Mouse (Mus musculus): ENCODE data around the gene Elovl5. TPM values are rescaled to one million over a fixed set of nuclear protein-coding genes. Genes with fewer than 3 reads are reported as not detected.

Gene Elovl5
- 88.5 and 93.2 TPM in 2 replicates for polyA plus RNA-seq (2015; fragmentation: Nextera tagmentation; extraction: Ambion mirVana)

DNA sequence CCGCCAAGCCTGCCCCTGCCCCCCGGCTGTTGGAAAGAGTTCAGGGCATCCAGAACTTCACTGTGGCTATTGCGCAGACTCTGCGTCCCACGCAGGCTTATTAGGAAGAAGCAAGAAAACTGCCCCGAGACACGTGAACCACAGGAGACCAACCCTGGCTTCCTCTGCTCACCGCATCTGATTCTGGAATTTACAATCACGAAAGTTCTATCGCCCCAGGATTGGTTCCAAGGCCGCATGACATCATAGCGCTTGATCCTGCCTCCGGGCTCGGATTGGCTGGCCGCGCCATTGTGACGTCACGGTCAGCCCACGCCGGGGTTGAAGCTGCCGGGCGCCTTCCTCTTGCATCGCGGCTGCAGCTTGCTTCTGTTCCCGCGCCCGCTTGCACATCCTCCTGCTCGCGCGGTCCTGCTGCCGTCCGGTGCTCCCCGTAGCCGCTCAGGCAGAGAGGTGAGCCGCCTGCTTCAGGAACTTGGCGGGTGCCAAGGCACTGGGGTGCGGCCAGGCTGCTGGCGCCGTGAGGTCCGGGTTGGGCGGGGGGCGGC is at the start of gene Elovl5:
Elovl5 (plus strand) TSS at position 291 of the 548 bp plus-strand sequence.
- ATAC-seq (replicated peaks; ENCODE audit: low FRiP score): peak; percentile 93
- Histone ChIP-seq H3K36me3 (no peaks in the 10 kb centered on the region), H3K27ac (peak within 1 kb of the TSS; percentile 90), H3K4me3 (replicated peaks) (peak within 1 kb of the TSS; percentile 99), H3K4me2 (peak within 1 kb of the TSS; percentile 86), H3K27me3 (no peaks in the 10 kb centered on the region), H3K4me1 (peaks cover 39% of the 10 kb centered on the region), H3K9ac (peak within 1 kb of the TSS; percentile 86), H3K9me3 (replicated peaks) (no peaks in the 10 kb centered on the region)
- under 1% methylated on average over 42 of the region's 42 CpGs for WGBS

DNA sequence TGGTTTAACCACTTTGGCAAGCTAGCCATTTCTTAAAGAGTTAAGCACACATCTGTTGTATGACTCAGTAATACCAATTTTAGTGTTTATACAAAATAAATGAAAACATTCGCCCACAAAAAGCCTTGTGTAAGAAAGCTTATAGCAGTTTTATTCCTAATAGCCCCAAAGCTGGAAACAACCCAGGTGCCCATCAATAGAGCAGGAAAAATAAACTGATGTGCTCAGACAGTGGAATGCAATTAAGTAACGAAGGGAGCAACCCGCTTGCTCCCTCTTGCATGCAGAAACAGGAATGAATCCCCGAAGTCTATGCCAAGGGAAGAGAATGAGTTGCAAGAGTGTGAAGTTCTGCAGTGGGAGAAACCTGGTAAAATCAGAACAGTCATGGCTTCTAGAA is 25.7 kb upstream of the Elovl5 start:
- no peak overlapping the region for H3K27ac ChIP-seq
- 71% methylated on average over 4 of the region's 4 CpGs for WGBS
- no peak overlapping the region for H3K4me3 ChIP-seq (replicated peaks)
- H3K9ac ChIP-seq: no peak overlapping the region
- H3K9me3 ChIP-seq (replicated peaks): no peaks in the 10 kb centered on the region
- ATAC-seq (replicated peaks; ENCODE audit: low FRiP score): no peak
- no peaks in the 10 kb centered on the region for H3K36me3 ChIP-seq
- H3K27me3 ChIP-seq: no peaks in the 10 kb centered on the region
- no peaks in the 10 kb centered on the region for H3K4me1 ChIP-seq
- no peak overlapping the region for H3K4me2 ChIP-seq

DNA sequence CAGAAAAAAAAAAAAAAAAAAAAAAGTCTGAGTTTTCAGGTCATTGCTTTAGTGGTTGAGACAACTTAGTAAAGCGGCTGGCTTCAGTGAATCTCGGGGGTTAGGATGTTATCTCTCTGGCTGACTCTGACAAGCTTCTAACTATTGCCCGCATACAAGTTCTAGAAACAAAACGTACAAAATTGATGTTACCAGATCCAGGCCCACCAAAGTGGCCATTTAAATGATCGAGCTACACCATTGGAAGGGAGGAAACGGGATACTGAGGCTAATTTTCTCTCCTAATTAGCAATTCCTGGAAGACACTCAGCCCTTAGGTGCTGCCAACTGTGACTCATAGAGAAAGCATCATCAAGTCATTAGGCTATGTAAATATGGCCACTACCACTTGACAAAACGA is 18.6 kb upstream of the Elovl5 start:
- Histone ChIP-seq H3K36me3 (no peaks in the 10 kb centered on the region), H3K4me1 (no peaks in the 10 kb centered on the region), H3K4me2 (no peak overlapping the region), H3K27ac (no peak overlapping the region), H3K9me3 (replicated peaks) (no peaks in the 10 kb centered on the region), H3K9ac (no peak overlapping the region), H3K27me3 (no peaks in the 10 kb centered on the region), H3K4me3 (replicated peaks) (no peak overlapping the region)
- WGBS: 60% methylated on average over 7 of the region's 7 CpGs
- ATAC-seq (replicated peaks; ENCODE audit: low FRiP score): no peak

DNA sequence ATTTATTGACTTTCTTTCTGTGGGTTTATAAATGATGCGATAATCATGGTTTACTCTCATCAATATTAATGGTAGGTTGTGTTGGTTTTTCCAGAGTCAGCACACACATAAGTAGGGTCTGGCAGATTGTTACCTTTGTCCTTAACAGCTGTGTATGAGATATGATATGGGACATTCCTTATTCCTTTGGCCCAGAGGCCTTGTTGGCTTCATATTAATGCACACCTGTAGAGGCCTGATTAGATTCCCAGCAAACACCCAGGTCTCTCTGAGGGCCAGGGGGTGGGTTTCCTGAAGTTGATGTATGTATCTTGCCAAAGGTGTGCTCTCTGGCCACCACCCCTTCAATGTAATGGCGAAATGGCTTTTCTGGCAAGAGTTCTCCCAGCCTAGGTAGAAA is 13.0 kb upstream of the Elovl5 start:
- 90% methylated on average over 2 of the region's 2 CpGs for WGBS
- Histone ChIP-seq H3K9me3 (replicated peaks) (no peaks in the 10 kb centered on the region), H3K4me3 (replicated peaks) (no peak overlapping the region), H3K27me3 (no peaks in the 10 kb centered on the region), H3K4me2 (no peak overlapping the region), H3K4me1 (peaks cover 4% of the 10 kb centered on the region), H3K36me3 (no peaks in the 10 kb centered on the region), H3K27ac (no peak overlapping the region), H3K9ac (no peak overlapping the region)
- ATAC-seq (replicated peaks; ENCODE audit: low FRiP score): no peak

DNA sequence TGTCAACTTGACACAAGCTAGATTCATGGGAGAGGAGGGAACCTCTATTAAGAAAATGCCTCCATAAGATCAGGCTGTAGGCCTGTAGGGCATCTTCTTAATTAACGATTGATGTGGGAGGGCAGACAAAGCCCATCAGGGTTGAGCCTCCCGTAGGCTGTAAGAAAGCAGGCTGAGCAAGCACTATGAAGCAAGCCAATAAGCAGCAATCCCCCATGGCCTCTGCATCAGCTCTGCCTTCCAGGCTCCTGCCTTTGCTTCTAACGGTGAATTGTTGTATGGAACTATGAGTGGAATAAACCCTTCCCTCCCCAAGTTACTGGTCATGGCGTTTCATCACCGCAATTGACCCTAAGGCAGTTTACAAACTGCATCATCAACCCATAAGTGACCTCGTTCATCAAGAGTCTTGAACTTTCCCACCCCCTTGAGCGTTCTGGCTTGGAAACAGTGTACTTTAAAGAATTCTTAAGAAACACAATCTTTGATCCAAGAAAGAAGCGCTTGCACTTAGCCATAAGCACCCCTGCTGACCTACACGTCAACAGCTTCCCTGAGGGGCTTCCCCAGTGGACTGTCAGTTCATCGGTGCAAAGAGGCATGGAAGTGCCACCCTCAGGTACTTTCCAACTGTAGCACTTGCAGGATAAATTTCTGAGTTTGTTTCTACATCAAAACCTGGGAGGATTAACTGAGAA is 7.4 kb upstream of the Elovl5 start:
- H3K4me2 ChIP-seq: peak overlapping the region; percentile 66
- peaks cover 29% of the 10 kb centered on the region for H3K4me1 ChIP-seq
- no peak for ATAC-seq (replicated peaks; ENCODE audit: low FRiP score)
- H3K27ac ChIP-seq: peak overlapping the region; percentile 98
- H3K4me3 ChIP-seq (replicated peaks): peak overlapping the region; percentile 64
- 10% methylated on average over 10 of the region's 10 CpGs for WGBS
- no peaks in the 10 kb centered on the region for H3K27me3 ChIP-seq
- no peaks in the 10 kb centered on the region for H3K36me3 ChIP-seq
- H3K9ac ChIP-seq: peak overlapping the region; percentile 57; the same call in 1 of the 2 replicates
- no peaks in the 10 kb centered on the region for H3K9me3 ChIP-seq (replicated peaks)

DNA sequence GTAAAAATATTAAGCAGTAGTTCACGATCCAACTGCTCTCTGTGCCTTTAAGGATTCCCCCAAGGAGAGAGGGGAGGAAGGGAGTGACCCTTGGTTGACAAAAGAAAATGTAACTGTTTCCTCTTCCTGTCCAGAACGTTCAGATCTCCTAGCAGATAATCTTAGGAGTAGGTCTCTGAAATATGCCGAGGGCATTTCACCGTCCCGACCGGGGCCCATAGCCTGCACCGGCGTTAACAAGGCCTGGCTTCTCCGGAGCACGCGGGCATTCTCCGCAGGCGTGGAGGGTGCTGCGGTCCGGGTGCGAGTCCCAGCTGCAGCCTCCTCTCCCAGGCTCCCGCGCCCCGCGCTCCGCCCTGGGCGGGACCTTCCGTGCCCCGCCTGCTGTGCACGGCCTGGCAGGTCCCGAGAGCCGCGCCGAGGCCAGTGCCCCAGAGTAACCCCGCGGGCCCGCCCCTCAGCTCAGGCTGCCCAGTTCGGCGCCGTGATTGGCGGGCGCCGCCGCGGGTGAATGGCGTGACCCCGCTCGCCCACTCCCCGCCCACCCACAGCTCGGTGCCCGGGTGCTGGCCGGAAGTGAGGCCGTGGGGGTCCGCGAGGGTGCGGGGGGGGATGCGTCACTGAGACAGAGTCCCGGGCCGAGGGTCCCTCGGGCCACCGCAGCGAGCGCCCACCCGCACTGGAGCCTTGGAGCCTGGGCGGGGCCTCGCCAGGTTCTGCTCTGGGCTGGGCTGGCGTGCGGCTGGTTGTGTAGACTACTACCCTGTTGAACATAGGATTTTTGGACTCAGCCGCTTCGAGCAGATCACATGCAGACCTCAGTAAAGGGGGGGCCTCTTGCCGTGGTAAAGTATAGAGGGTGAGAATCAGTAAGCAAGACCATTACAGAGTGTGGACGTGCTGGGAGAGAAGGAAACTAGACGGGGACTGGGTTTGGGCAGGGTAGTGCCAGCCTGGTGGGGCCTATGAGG is 6.6 kb upstream of the Elovl5 start:
- WGBS: under 1% methylated on average over 68 of the region's 68 CpGs
- H3K4me2 ChIP-seq: peak overlapping the region; percentile 66
- H3K27ac ChIP-seq: peak overlapping the region; percentile 98
- peak; percentile 99 for ATAC-seq (replicated peaks; ENCODE audit: low FRiP score)
- no peaks in the 10 kb centered on the region for H3K27me3 ChIP-seq
- no peaks in the 10 kb centered on the region for H3K9me3 ChIP-seq (replicated peaks)
- H3K9ac ChIP-seq: peak overlapping the region; percentile 57
- H3K36me3 ChIP-seq: no peaks in the 10 kb centered on the region
- peaks cover 29% of the 10 kb centered on the region for H3K4me1 ChIP-seq
- peak overlapping the region; percentile 64 for H3K4me3 ChIP-seq (replicated peaks)

DNA sequence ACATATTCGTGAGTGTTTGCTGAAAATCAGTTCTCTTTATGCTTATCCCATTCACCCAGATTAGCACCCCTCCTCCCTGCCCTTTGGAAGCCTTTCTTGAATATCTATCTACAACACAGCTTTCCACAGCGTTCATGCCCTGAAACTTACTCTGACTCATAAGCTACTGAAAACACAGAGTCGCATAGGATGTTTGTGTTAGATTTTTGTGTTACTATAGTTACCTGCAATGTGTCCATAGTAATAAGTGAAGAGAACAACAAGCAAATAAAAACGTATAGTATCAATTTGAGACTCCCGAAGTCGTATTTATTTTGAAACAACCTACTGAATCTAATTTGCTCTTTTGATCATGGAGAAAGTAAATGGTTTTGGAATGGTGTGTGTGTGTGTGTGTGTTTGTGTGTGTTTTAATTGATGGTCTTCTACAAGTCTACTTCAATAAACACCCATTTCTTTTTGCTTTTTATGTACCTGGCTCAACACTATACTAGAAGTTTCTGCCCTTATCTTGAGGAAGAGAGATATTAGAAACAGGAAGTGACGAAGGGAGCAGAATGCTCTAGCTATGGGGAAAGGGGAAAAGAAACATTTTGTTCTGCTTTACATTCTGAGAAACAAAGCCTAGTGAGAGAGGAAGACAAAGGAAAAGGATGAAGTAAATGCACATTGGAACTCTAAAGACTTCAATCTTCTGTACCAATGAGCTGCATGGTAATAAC is 5.5 kb upstream of the Elovl5 start:
- no peaks in the 10 kb centered on the region for H3K9me3 ChIP-seq (replicated peaks)
- H3K4me1 ChIP-seq: peaks cover 29% of the 10 kb centered on the region
- no peaks in the 10 kb centered on the region for H3K36me3 ChIP-seq
- no peaks in the 10 kb centered on the region for H3K27me3 ChIP-seq
- no peak for ATAC-seq (replicated peaks; ENCODE audit: low FRiP score)
- H3K4me2 ChIP-seq: peak overlapping the region; percentile 66
- no peak overlapping the region for H3K9ac ChIP-seq
- 40% methylated on average over 7 of the region's 7 CpGs for WGBS
- peak overlapping the region; percentile 64 for H3K4me3 ChIP-seq (replicated peaks)
- H3K27ac ChIP-seq: peak overlapping the region; percentile 98

DNA sequence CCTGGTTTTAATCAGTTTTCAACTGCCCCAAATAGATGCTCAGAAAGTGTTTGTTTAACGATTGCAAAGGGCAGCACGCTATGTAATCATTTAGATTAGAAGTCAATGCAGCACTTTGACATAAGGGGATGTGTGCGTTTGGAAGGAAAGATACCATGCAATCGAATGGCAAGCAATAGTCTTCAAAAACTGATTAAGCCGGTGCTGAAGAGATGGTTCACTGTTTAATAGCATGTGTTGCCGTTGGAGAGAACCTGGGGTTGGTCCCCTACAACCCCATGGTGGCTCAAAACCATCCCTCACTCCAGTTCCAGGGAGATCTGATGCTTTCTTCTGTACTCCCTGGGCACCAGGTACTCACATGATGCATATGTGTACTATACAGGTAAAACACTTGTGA is 4.9 kb upstream of the Elovl5 start:
- Histone ChIP-seq H3K36me3 (no peaks in the 10 kb centered on the region), H3K27ac (peak overlapping the region; percentile 98; the same call in 1 of the 2 replicates), H3K4me3 (replicated peaks) (peak overlapping the region; percentile 64; the same call in 1 of the 2 replicates), H3K9ac (no peak overlapping the region), H3K4me1 (peaks cover 29% of the 10 kb centered on the region), H3K27me3 (no peaks in the 10 kb centered on the region), H3K9me3 (replicated peaks) (no peaks in the 10 kb centered on the region), H3K4me2 (peak overlapping the region; percentile 66)
- 80% methylated on average over 6 of the region's 6 CpGs for WGBS
- no peak for ATAC-seq (replicated peaks; ENCODE audit: low FRiP score)

DNA sequence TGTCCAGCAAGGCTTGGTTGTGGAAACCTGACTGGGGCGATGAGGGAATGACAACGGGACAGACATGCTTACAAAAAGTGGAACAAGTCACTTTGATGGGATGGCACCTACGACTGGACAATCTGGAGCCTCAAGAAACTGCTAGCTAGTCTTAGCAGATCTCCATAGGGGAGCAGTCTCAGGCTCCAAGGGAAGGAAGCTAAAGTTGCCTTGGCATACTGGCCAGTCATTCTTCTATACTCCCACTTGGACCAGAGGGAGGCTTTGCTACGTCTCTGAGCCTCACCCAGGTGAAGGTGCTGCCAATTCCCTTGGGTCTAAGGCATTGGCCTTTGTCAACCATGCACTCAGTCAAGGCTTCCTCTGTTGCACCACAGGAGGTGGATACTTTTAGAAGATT is 2.5 kb upstream of the Elovl5 start:
- 81% methylated on average over 4 of the region's 4 CpGs for WGBS
- Histone ChIP-seq H3K9ac (no peak overlapping the region), H3K4me1 (peaks cover 36% of the 10 kb centered on the region), H3K4me3 (replicated peaks) (no peak overlapping the region), H3K36me3 (no peaks in the 10 kb centered on the region), H3K4me2 (no peak overlapping the region), H3K27ac (no peak overlapping the region), H3K27me3 (no peaks in the 10 kb centered on the region), H3K9me3 (replicated peaks) (no peaks in the 10 kb centered on the region)
- no peak for ATAC-seq (replicated peaks; ENCODE audit: low FRiP score)

DNA sequence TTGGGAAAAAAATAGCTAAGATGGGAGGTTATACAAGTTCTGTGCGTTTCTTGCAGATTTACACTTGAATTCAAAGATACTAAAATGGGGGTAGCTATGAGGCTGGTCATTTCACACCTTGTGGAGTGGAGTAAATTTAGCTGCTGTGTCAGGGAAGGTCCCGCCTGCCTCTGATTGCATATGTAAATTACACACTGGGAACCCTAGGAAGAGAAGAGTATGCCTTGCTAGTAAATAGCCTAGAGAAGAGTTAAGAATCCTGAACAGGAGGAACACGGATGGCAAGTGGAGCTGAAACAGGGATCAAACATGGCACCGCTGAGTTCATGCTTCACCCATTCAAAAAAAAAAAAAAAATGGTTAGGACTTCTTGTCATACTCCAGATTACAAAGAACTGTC is 1.4 kb upstream of the Elovl5 start:
- H3K4me1 ChIP-seq: peaks cover 40% of the 10 kb centered on the region
- no peak overlapping the region for H3K4me2 ChIP-seq
- no peaks in the 10 kb centered on the region for H3K27me3 ChIP-seq
- no peaks in the 10 kb centered on the region for H3K36me3 ChIP-seq
- H3K4me3 ChIP-seq (replicated peaks): no peak overlapping the region
- H3K9ac ChIP-seq: no peak overlapping the region
- 58% methylated on average over 4 of the region's 4 CpGs for WGBS
- no peaks in the 10 kb centered on the region for H3K9me3 ChIP-seq (replicated peaks)
- H3K27ac ChIP-seq: no peak overlapping the region
- no peak for ATAC-seq (replicated peaks; ENCODE audit: low FRiP score)

DNA sequence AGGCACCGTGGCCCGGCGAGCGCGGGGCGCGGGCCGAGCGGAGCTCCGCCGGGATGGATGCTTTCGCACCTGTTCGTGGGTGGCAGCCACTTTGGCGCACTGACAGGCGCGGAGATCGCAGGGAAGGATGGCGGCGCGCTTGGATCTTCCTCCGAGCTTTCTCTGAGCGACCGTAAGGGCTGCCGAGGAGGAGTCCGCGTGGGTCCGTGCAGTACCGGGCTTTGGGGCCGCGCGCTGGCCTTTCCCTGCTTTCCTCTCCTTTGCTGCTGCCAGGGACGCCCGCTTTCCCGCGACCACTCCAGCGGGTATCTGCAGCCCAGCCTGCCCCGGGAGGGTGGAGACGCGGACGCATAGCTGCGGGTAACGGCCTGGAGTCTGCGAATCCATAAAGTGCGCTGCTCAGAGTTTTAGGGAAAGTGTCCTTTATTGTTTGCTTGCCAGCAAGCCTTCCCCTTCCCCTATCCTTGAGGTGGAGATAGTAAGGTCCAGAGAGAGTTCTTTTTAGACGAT is 513 bp downstream of the Elovl5 start:
- H3K9ac ChIP-seq: peak overlapping the region; percentile 86
- H3K27me3 ChIP-seq: no peaks in the 10 kb centered on the region
- peak overlapping the region; percentile 90 for H3K27ac ChIP-seq
- no peaks in the 10 kb centered on the region for H3K36me3 ChIP-seq
- under 1% methylated on average over 45 of the region's 45 CpGs for WGBS
- peaks cover 36% of the 10 kb centered on the region for H3K4me1 ChIP-seq
- peak; percentile 74 for ATAC-seq (replicated peaks; ENCODE audit: low FRiP score)
- H3K9me3 ChIP-seq (replicated peaks): no peaks in the 10 kb centered on the region
- H3K4me3 ChIP-seq (replicated peaks): peak overlapping the region; percentile 99
- H3K4me2 ChIP-seq: peak overlapping the region; percentile 86
